Mouse (Mus musculus): ENCODE measurements around the gene Nudt21.

Nudt21 gene

DNA sequence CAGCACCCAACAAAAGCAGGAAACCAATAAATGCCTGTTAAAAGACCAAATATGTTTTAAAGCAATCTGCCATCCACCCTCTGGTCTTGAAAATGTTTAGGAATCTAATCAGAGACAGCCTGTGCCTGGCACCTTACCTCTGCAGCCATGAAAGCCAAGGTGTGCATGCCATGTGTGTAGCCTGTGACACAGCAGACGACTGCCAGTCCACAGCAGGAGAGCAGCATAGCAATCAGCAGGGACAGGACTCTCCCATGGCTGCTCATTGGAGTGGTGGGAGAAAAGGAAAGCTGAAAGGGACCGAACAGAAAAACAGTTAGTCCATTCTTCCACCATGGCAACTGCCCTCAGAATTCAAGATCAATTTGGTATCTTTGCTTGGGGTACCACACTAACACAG, 37.9 kb downstream of the Nudt21 start:
- no peak for DNase-seq (ENCODE audit: low read depth)

DNA sequence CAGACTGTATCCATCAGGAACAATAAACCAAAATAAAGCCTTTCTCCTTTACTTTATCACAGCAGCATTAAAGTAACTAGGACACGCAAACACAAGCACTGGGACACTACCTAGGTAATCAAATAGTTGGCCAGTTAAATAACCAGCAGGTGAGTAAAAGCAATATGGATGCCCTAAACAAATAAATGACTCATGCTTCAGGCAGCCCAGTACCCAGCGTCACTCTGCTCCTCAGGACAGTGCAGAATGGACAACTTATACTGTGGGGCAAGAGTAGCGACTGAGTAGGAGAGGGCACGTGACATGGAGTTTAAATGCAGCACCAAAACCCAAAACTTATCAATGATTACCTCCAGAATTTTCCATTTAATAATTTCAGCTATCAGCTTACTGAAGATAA, 47.1 kb downstream of the Nudt21 start:
- DNase-seq (ENCODE audit: low read depth), result no peak

DNA sequence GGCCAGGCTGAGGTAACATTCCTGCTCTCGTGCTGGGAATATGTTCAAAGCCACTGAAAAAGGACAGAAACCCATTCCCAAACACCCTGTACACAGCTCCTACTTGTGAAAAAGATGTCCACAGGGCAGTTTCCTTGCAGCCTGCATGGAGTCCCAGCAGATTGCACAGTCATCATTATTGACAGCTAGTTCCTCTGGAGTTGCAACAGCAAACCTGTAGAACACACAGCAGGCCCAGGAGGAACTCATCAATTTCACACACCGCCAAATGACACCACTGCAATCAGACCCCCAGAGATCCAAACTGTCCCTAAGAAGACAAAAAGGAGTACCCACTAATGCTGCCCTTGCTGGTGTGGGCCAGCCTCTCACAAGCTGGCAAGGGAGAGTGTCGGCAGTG, 52.1 kb downstream of the Nudt21 start:
- no peak for DNase-seq (ENCODE audit: low read depth)

DNA sequence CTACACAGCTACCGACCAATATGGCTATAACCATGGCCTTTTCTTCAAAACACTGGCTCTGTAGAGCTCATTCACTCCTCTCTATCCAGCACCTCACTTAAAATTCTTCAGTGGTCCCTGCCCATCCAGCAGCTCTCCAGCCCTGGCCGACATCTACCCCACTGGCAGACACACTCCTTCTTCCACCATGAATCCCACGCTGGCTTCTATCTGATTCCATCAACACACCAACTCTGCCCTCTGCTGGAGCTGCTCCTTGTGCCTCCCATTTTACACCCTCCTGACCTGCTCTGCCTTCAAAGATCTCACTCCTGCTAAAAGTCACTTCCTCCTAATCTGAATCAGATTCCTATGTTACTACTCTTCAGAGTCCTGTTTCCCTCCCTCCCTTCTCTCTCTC, 53.0 kb downstream of the Nudt21 start:
- DNase-seq (ENCODE audit: low read depth), result no peak

DNA sequence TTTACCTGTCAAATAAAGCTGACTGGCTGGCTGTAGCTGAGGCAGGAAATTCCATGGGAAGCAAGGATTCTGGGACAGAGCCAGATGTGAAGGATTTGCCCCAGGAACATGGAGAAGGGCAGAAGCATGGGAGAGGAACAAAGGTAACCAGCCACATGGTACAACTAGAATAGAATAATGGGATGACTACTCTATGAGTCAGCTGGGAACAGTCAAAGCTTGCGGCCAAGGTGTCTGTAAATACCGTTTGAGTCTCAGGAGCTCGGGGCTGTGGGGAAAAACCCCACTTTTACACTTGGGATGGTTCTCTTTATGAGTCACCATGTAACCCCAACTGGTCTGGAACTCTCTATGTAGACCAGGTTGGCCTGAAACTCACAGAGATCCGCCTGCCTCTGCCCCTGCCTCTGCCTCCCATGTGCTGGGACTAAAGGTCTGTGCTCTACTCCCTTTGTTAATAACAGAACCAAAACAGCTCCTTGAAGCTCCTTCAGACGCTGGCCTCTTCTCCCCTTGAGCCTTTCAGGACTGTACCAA, 55.1 kb downstream of the Nudt21 start:
- DNase-seq (ENCODE audit: low read depth), result no peak

DNA sequence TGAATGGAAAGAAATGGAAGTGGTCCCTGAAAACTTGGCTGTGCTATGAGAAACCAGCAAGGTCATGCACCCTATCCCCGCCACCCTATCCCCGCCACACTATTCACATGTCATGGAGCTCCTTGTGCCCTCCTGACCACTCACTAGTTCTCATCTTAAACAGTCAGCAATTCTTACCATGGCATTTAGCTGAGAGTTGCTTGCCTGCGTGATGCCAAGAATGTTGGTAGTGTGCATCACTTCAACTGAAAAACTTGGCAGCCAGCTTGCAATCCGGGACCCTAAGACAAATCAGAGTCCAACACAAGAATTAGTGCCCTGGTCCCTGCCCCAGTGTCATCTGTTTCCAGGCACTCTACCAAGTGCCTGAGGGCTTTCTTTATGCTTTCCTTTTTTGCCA, 56.7 kb downstream of the Nudt21 start:
- no peak for DNase-seq (ENCODE audit: low read depth)

DNA sequence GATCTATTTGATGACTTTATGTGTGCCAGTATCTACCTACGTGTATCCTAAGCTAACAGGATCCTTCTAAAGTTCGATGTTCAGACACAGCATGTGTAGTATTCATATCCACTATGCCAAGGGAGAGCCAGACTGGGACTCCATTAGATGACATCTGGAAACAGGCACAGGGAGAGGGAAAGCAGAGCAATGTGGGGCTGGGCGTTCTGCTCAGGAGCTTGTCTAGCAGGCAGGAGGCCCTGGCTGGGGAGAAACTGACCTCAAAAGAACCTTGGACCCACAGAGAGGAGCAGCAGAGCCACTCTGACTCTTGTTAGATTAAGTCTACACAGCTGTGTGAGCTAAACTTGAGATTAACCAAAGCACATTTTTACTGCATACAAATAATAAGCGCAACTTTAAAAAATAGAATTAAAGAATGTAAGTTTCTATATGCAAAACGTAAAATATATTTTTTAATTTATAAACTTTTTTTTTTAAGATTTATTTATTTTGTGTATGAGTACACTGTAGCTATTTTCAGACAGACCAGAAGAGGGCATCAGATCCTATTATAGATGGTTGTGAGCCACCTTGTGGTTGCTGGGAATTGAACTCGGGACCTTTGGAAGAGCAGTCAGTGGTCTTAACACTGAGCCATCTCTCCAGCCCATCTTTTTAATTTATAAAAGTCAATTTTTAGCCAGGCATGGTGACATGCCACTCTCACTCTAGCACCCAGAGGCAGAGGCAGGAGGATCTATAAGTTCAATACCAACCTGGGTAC, 60.2 kb downstream of the Nudt21 start:
- no peak for DNase-seq (ENCODE audit: low read depth)

DNA sequence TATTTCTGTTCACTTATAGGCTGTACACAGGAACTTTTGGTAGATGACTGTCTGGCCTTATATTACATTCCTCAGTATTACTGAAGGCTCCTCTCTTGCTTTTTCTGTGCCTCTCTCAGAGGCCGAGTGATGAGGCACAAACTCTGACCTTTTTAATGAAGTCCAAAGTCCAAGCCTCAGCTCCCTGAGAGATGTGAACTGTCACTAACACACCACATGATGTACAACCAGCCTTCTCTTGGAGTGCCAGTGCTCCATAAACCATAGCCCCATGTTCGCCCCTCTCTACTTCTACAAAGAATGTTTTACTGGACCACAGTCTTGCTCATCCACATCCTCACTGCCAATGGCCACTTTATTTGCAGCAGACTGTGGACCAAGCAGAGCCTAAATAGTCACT, 61.5 kb downstream of the Nudt21 start:
- DNase-seq (ENCODE audit: low read depth), result no peak

DNA sequence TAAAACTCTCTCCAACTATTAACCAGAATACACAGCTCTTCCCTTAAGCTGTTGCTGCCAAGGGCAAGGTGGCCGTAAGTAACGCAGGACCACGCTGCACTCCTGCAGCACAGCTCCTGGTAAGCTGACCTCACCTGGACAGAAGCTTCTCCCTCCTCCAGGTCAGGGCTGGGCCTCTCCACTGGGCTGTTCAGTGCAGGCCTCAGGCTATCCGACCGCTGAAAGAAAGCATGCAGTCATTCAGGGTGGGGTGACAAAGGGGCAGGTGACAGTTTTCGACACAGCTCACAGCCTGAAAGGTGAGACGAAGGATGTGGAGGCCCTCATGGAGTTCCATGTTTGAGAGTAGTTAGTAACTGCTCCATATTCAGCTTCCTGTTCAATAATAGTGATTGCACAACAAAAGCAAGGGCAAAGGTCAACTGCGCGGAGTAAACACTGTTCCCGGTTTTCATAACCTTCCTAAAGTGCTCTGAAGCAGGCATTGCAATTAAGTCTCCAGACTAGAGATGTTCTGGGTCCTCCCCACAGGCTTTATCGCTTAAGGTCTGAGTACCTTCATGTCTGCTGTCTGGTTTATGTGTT, 62.1 kb downstream of the Nudt21 start:
- no peak for DNase-seq (ENCODE audit: low read depth)

DNA sequence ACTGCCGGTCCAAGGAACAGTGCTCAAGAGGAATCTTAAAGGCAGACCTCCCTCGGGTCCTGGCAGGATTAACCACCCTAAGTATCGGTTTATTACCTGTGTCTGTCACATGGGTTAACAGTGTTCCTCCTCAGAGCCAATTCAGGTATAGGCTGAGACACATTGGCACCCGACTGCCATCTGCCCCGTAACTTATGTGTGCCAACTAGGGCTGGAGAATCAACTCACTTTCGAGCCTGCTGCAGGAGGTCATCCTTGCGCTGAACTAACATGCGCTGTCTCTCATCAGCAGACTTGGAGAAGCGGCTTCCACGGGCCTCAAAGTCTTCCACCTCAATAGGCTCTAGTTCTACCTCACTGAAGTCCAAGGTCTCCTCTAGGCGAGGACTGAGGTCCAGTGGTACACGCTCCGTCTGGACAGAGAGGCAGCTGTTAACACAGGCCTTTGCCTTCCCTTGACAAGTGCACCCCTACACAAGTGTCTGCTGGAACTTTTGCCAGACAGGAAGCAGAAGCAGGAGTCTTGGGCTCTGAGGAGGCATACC, 62.9 kb downstream of the Nudt21 start:
- DNase-seq (ENCODE audit: low read depth), result no peak

DNA sequence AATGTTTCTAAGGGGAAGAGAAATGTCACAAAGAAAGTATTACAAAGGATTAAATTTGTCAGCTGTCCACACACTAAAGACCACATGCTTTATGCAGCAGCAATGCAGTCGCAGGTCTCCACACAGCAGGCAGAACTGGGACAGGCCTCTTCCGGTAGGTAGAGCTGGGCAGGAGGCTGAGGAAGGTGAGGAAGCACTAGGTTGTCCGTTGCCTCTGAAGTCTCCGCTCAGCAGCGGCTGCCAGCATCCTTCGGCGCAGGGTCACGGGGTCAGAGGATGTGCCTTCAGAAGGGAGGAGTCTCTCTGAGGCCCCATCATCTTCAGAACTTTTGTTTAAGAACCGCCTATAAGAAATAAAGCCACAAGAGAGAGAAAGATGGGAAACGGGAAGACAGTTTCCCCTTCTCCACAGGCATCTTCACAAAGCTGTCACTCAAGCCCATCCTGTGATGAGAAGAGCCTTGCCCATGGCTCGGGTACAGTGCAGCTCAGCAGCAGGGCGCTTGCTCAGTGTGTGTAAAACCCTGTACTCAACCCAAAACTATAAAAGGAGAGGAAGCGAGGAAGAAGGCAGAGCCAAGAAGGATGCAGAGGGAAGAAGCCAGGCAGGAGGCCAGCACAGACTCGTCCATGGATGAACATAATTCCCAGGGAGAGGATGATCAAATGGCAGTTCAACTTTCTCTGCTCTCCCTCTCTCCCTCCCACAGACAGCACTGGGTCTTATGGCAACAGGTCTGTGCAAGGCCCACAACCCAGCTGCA, 63.7 kb downstream of the Nudt21 start:
- DNase-seq (ENCODE audit: low read depth), result no peak

DNA sequence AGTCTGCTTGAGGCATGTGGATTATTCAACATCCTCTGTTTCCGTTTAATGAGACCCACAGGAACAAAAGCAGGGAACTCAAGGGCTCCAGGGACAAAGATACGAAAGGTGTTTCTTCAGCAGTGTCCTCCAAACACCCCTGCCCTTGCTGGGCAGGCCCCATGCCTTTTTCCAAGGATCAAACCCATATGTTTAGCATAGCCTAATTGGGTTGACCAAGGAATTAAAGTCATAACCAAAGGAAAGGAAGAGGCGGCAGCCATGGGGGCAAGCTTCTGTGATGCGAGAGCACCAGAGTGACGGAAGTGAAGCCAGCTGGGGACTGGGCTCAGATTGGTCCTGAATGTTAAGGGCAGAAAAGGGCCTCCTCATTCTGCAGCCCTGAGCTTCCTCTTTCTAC, 64.6 kb downstream of the Nudt21 start:
- no peak for DNase-seq (ENCODE audit: low read depth)

DNA sequence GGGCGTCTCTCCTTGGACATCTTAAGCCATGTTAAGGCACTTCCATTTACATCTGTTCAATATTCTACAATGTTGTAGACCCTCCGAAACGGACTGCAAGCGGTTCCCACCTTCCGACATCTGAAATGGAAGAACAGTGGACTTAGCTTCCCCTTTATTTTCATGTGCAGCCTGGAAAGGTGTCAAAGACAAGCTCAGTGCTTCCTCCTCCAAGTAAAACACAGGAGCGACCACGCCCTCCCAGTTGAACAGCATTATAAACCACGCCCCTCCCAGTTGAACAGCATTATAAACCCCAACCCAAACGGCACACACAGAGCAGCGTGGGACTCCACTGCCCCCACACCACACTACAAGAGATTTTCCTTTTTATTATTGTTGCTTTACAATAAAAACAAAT, 65.4 kb downstream of the Nudt21 start:
- DNase-seq (ENCODE audit: low read depth), result no peak

DNA sequence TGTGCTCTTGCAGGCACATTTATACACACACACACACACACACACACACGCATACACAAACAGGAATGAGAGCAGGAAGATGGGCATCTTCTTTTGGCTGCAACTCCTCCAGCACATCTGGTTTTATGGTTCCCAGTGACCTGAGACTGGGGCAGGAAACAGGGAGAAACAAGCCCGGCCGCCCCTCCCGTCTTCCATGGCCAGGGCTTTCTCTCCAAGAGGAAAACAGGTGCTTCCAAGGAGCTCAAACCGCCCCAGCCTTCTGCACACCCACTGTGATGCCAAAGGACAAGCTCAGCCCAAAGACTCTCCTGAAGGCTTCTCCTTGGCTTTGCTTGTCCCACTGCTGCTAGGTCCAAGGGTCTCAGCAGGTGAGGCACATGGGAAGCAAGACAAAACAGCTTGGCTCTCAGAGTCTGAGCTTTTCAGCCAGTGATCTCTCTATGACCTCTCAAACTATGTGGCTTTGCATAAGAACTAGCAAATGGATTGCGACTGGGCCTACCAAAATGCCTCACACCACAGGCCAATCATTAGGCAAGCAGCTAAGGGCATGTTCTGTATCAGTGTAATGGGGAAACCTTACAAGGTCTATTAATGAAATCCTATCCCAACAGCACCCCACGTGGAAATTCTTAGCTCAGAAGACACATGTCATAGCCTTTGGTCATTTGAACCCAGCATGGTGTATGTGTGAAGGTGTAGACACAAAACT, 67.0 kb downstream of the Nudt21 start:
- DNase-seq (ENCODE audit: low read depth), result no peak

DNA sequence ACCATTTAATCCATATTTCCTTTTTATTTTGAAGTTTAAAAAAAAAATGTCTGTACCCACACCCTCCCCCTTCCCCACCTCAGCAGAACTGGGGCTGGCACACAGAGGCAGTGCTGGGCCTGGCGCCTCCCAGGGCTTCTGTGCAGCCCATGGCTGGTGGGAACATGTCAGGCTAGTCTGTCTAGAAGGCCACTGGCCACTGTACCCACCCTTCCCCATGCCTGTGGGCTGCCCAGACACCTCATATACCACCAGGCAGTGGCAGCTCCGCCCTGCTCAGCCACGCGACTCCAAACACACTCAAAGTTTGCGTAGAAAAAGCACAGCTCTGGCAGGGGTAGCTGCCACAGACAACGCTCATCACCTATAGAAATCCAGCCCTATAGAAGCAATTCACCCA, 68.5 kb downstream of the Nudt21 start:
- DNase-seq (ENCODE audit: low read depth), result no peak

Data from 416B (cell line).